Mouse (Mus musculus) MEL (cell line): ENCODE measurements at regions not wholly inside any gene's neighbourhood (a gene's known extent, or its start where the extent isn't known, plus 50 kb on each side); places are given as distances from the start of the nearest gene placed in this dataset.

Experiments used
- DNase-seq: peaks from one replicate; pipeline ENCODE4 v3.0.0; 2011; ENCODE audit warnings: low read depth, low spot score
- H3K27ac ChIP-seq: 2 replicates; pipeline ENCODE4 v1.5.1; 2012; ENCODE audit warnings: low read depth, mild to moderate bottlenecking, control low read depth, low read length, moderate library complexity; ENCODE audit not compliant: control insufficient read depth
- H3K27me3 ChIP-seq, 2 experiments: fragments of 150-350 bp in 1 of 2; sonication (generic) in 1 of 2; 2 replicates each; pipeline ENCODE4 v1.6.1; 2012; ENCODE audit warnings: low read length in 2 of 2, mild to moderate bottlenecking in 2 of 2, improper control_type of control experiment in 1 of 2, moderate library complexity in 1 of 2; ENCODE audit not compliant: insufficient read depth in 2 of 2, control insufficient read depth in 1 of 2
- H3K36me3 ChIP-seq, 2 experiments: 2 replicates each; pipeline ENCODE4 v1.6.1; 2012 to 2014; ENCODE audit warnings: low read length in 2 of 2, improper control_type of control experiment in 1 of 2, inconsistent platforms in 1 of 2, mild to moderate bottlenecking in 1 of 2; ENCODE audit not compliant: insufficient read depth in 2 of 2, control insufficient read depth in 1 of 2
- H3K4me1 ChIP-seq, 2 experiments: fragments of 150-350 bp in 1 of 2; sonication (generic) in 1 of 2; 2 replicates each; pipeline ENCODE4 v1.6.1; 2012; ENCODE audit warnings: low read length in 2 of 2, improper control_type of control experiment in 1 of 2, mild to moderate bottlenecking in 1 of 2; ENCODE audit not compliant: insufficient read depth in 2 of 2, control insufficient read depth in 1 of 2
- H3K4me3 ChIP-seq, 2 experiments: fragments of 150-350 bp in 1 of 2; sonication (generic) in 1 of 2; 2 replicates each; pipeline ENCODE4 v1.5.1; 2012; ENCODE audit warnings: low read depth in 2 of 2, low read length in 2 of 2, mild to moderate bottlenecking in 2 of 2, moderate library complexity in 2 of 2, control low read depth in 1 of 2, improper control_type of control experiment in 1 of 2; ENCODE audit not compliant: control insufficient read depth in 1 of 2, insufficient read depth in 1 of 2
- H3K79me2 ChIP-seq: 2 replicates; pipeline ENCODE4 v1.6.1; 2012; ENCODE audit warnings: mild to moderate bottlenecking, low read length, moderate library complexity; ENCODE audit not compliant: control insufficient read depth, poor library complexity, insufficient read depth
- H3K9ac ChIP-seq: 2 replicates; pipeline ENCODE4 v1.6.1; 2012; ENCODE audit warnings: low read depth, mild to moderate bottlenecking, control low read depth, low read length, moderate library complexity; ENCODE audit not compliant: control insufficient read depth, poor library complexity, severe bottlenecking
- H3K9me3 ChIP-seq: fragments of 150-350 bp; sonication (generic); replicated peaks from 2 replicates; pipeline ENCODE4 v1.6.1; 2012; ENCODE audit warnings: mild to moderate bottlenecking, low read length, improper control_type of control experiment, moderate library complexity; ENCODE audit not compliant: insufficient read depth
- E2F4 ChIP-seq: IDR thresholded peaks from 2 replicates; pipeline ENCODE4 v1.6.1; 2011; ENCODE audit warnings: low read depth, low read length, improper control_type of control experiment, borderline replicate concordance
- ETS1 ChIP-seq: IDR thresholded peaks from 2 replicates; pipeline ENCODE4 v1.6.1; 2012; ENCODE audit warnings: low read depth, mild to moderate bottlenecking, inconsistent platforms, low read length, improper control_type of control experiment, moderate library complexity
- GABPA ChIP-seq: IDR thresholded peaks from 2 replicates; pipeline ENCODE4 v1.6.1; 2012; ENCODE audit warnings: low read depth, mild to moderate bottlenecking, inconsistent platforms, low read length, improper control_type of control experiment, moderate library complexity
- GATA1 ChIP-seq: IDR thresholded peaks from 2 replicates; pipeline ENCODE4 v1.6.1; 2011; ENCODE audit warnings: low read depth, low read length, improper control_type of control experiment
- HCFC1 ChIP-seq: IDR thresholded peaks from 2 replicates; pipeline ENCODE4 v1.6.1; 2012; ENCODE audit warnings: low read depth, mild to moderate bottlenecking, inconsistent platforms, low read length, improper control_type of control experiment, moderate library complexity
- JUND ChIP-seq: IDR thresholded peaks from 2 replicates; pipeline ENCODE4 v1.6.1; 2011; ENCODE audit warnings: low read depth, mild to moderate bottlenecking, improper control_type of control experiment, low read length
- MAX ChIP-seq: IDR thresholded peaks from 2 replicates; pipeline ENCODE4 v1.6.1; 2011; ENCODE audit warnings: low read length, improper control_type of control experiment
- MAZ ChIP-seq: IDR thresholded peaks from 2 replicates; pipeline ENCODE4 v1.6.1; 2012; ENCODE audit warnings: low read depth, mild to moderate bottlenecking, inconsistent platforms, low read length, improper control_type of control experiment
- MEF2A ChIP-seq: IDR thresholded peaks from 2 replicates; pipeline ENCODE4 v1.6.1; 2014; ENCODE audit warnings: low read depth, mild to moderate bottlenecking, inconsistent platforms, low read length, improper control_type of control experiment; ENCODE audit not compliant: poor library complexity, insufficient replicate concordance, severe bottlenecking; ENCODE audit errors: extremely low read depth
- MXI1 ChIP-seq: IDR thresholded peaks from 2 replicates; pipeline ENCODE4 v1.6.1; 2011; ENCODE audit warnings: mild to moderate bottlenecking, low read depth, low read length, improper control_type of control experiment
- MYB ChIP-seq: IDR thresholded peaks from 2 replicates; pipeline ENCODE4 v1.6.1; 2011; ENCODE audit warnings: mild to moderate bottlenecking, low read depth, low read length, improper control_type of control experiment
- MYC ChIP-seq: IDR thresholded peaks from 2 replicates; pipeline ENCODE4 v1.6.1; 2011; ENCODE audit warnings: low read depth, mild to moderate bottlenecking, low read length, improper control_type of control experiment, moderate library complexity
- NELFE ChIP-seq: IDR thresholded peaks from 2 replicates; pipeline ENCODE4 v1.6.1; 2011; ENCODE audit warnings: low read depth, low read length, improper control_type of control experiment
- NRF1 ChIP-seq: IDR thresholded peaks from 2 replicates; pipeline ENCODE4 v1.6.1; 2014; ENCODE audit warnings: low read depth, mild to moderate bottlenecking, inconsistent platforms, low read length, improper control_type of control experiment, moderate library complexity; ENCODE audit not compliant: poor library complexity, insufficient read depth, severe bottlenecking
- POLR2A ChIP-seq, 2 experiments: IDR thresholded peaks; 2 replicates each; pipeline ENCODE4 v1.6.1; 2011 to 2012; ENCODE audit warnings: low read length in 2 of 2, mild to moderate bottlenecking in 2 of 2, control low read depth in 1 of 2, improper control_type of control experiment in 1 of 2, low read depth in 1 of 2, moderate library complexity in 1 of 2; ENCODE audit not compliant: control insufficient read depth in 1 of 2, insufficient read depth in 1 of 2, poor library complexity in 1 of 2
- POLR2AphosphoS2 ChIP-seq: IDR thresholded peaks from 2 replicates; pipeline ENCODE4 v1.6.1; 2011; ENCODE audit warnings: low read length, improper control_type of control experiment
- POLR2AphosphoS5 ChIP-seq: IDR thresholded peaks from 2 replicates; pipeline ENCODE4 v1.6.1; 2012; ENCODE audit warnings: low read depth, borderline replicate concordance, mild to moderate bottlenecking, inconsistent platforms, low read length, moderate library complexity, mixed read lengths
- SMC3 ChIP-seq: IDR thresholded peaks from 2 replicates; pipeline ENCODE4 v1.6.1; 2011; ENCODE audit warnings: low read depth, low read length, improper control_type of control experiment
- TAL1 ChIP-seq: IDR thresholded peaks from 2 replicates; pipeline ENCODE4 v1.6.1; 2012; ENCODE audit warnings: mild to moderate bottlenecking, inconsistent platforms, low read length, moderate library complexity, mixed read lengths
- TBP ChIP-seq: IDR thresholded peaks from 2 replicates; pipeline ENCODE4 v1.8.0; 2011; ENCODE audit warnings: low read depth, low read length, improper control_type of control experiment
- TCF12 ChIP-seq: IDR thresholded peaks from 2 replicates; pipeline ENCODE4 v1.6.1; 2014; ENCODE audit warnings: low read depth, mild to moderate bottlenecking, inconsistent platforms, low read length, improper control_type of control experiment, moderate library complexity
- UBTF ChIP-seq: IDR thresholded peaks from 2 replicates; pipeline ENCODE4 v1.6.1; 2012; ENCODE audit warnings: low read depth, mild to moderate bottlenecking, inconsistent platforms, low read length, improper control_type of control experiment, moderate library complexity, borderline replicate concordance; ENCODE audit not compliant: insufficient read depth
- USF1 ChIP-seq: IDR thresholded peaks from 2 replicates; pipeline ENCODE4 v1.6.1; 2014; ENCODE audit warnings: low read depth, mild to moderate bottlenecking, inconsistent platforms, low read length, improper control_type of control experiment, moderate library complexity
- USF2 ChIP-seq, 2 experiments: IDR thresholded peaks; 2 replicates each; pipeline ENCODE4 v1.6.1; 2011 to 2012; ENCODE audit warnings: improper control_type of control experiment in 2 of 2, low read length in 2 of 2, borderline replicate concordance in 1 of 2, inconsistent platforms in 1 of 2, low read depth in 1 of 2, mild to moderate bottlenecking in 1 of 2; ENCODE audit not compliant: insufficient read depth in 1 of 2
- ZC3H11A ChIP-seq: IDR thresholded peaks from 2 replicates; pipeline ENCODE4 v1.6.1; 2012; ENCODE audit warnings: low read depth, mild to moderate bottlenecking, inconsistent platforms, low read length, improper control_type of control experiment
- ZKSCAN1 ChIP-seq: IDR thresholded peaks from 2 replicates; pipeline ENCODE4 v1.6.1; 2012; ENCODE audit warnings: low read depth, mild to moderate bottlenecking, inconsistent platforms, low read length, improper control_type of control experiment, moderate library complexity
- ZMIZ1 ChIP-seq: IDR thresholded peaks from 2 replicates; pipeline ENCODE4 v1.6.1; 2012; ENCODE audit warnings: low read depth, mild to moderate bottlenecking, inconsistent platforms, low read length, improper control_type of control experiment, moderate library complexity

DNA sequence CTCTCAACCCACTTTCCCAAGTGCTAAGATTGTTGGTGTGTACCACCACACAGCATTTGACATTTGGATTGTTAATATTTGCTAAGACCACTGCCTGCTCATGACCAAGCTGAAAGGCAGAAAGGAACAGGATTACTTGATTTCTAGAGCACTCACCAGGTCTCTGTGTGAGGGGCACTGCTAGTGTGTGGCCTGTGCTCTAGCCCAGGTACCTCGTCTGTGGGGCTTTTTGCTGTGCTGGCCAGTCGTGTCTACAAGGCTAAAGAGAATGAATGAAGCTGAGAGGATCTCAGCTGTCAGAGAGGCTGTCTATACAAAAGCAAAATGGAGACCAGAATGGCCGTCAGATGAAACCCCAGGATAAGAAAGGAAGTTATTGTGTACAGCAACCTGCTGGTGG is 95.0 kb downstream of the Tmco5 start:
- H3K27me3 ChIP-seq: no peaks in the 10 kb centered on the region
- TF ChIP-seq SMC3 (no peak), ZMIZ1 (no peak), USF1 (no peak), MXI1 (no peak), TBP (no peak), NELFE (no peak), USF2 (IDR thresholded peaks at IDR 0.05; ENCODE audit: borderline replicate concordance in 1 of 2, insufficient read depth in 1 of 2, low read depth in 1 of 2, low read length in 2 of 2) (no peak), MAZ (no peak), E2F4 (no peak), POLR2A (IDR thresholded peaks at IDR 0.05; ENCODE audit: control insufficient read depth in 1 of 2, insufficient read depth in 1 of 2, low read depth in 1 of 2, low read length in 2 of 2, poor library complexity in 1 of 2) (no peak), ZC3H11A (no peak), MEF2A (no peak), GABPA (no peak), UBTF (no peak), MAX (no peak), JUND (no peak), MYB (no peak), MYC (no peak)
- H3K9me3 ChIP-seq: no peaks in the 10 kb centered on the region
- H3K79me2 ChIP-seq: no peaks in the 10 kb centered on the region
- H3K27ac ChIP-seq: no peak overlapping the region
- no peaks in the 10 kb centered on the region for H3K36me3 ChIP-seq
- no peak overlapping the region for H3K4me3 ChIP-seq
- no peak for DNase-seq
- H3K9ac ChIP-seq: no peak overlapping the region
- H3K4me1 ChIP-seq: no peaks in the 10 kb centered on the region

DNA sequence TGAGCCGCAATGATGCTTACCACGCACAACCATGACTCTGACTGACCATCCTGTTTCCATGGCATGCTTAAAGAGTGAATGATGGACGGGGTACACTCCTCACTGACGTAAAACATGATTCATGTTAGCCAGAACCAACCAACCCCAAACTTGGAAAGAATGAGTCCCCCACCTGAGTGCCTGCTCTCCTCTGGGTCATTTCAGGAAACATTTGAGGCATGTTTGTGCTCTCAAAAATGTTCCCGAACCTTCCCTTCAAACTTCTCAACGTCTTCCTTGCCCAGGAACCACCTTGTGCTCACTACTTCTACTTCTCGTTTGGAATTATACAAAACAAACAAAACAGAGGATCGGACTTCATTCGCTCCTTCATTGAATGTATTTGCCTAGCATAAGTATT is 95.7 kb downstream of the Tmco5 start:
- no peaks in the 10 kb centered on the region for H3K9me3 ChIP-seq
- TF ChIP-seq POLR2AphosphoS2 (no peak), GABPA (no peak), ETS1 (no peak), SMC3 (no peak), MEF2A (no peak), GATA1 (no peak), TCF12 (no peak), TAL1 (no peak), NRF1 (no peak), HCFC1 (no peak), USF1 (no peak), POLR2AphosphoS5 (no peak), MAZ (no peak), MXI1 (no peak), ZKSCAN1 (no peak)
- H3K27ac ChIP-seq: no peak overlapping the region
- no peaks in the 10 kb centered on the region for H3K4me1 ChIP-seq
- no peak overlapping the region for H3K4me3 ChIP-seq
- H3K36me3 ChIP-seq: no peaks in the 10 kb centered on the region
- no peak for DNase-seq
- no peaks in the 10 kb centered on the region for H3K79me2 ChIP-seq
- H3K9ac ChIP-seq: no peak overlapping the region
- H3K27me3 ChIP-seq: no peaks in the 10 kb centered on the region
